Mouse (Mus musculus) lung, postnatal 0 days (tissue): ENCODE data around the gene Efna5. TPM values are rescaled to one million over a fixed set of nuclear protein-coding genes. Genes with fewer than 3 reads are reported as not detected.

Experiments
- ATAC-seq: fragments of 200-750 bp; cut with Nextera tagmentation; 2 replicates; pipeline ENCODE4 v1.8.0; 2017; ENCODE audit warnings: moderate library complexity
- DNase-seq: peaks from one replicate; pipeline ENCODE4 v3.0.0-alpha.2; 2016; ENCODE audit warnings: low spot score
- H3K27ac ChIP-seq: fragments of 300-500 bp; sonication (generic); 2 replicates; pipeline ENCODE4 v1.5.1; 2014; ENCODE audit warnings: antibody characterized with exemption, mild to moderate bottlenecking, low read length, mixed read lengths
- H3K27me3 ChIP-seq: fragments of 300-500 bp; sonication (generic); replicated peaks from 2 replicates; pipeline ENCODE4 v1.6.1; 2014; ENCODE audit warnings: low read length, mixed read lengths; ENCODE audit not compliant: insufficient read depth
- H3K36me3 ChIP-seq: fragments of 300-500 bp; sonication (generic); 2 replicates; pipeline ENCODE4 v1.6.1; 2014; ENCODE audit warnings: low read length, mixed read lengths; ENCODE audit not compliant: insufficient read depth
- H3K4me1 ChIP-seq: fragments of 300-500 bp; sonication (generic); 2 replicates; pipeline ENCODE4 v1.6.1; 2014; ENCODE audit warnings: antibody characterized with exemption, low read depth, low read length, mixed read lengths; ENCODE audit not compliant: insufficient read depth
- H3K4me2 ChIP-seq: fragments of 300-500 bp; sonication (generic); replicated peaks from 2 replicates; pipeline ENCODE4 v1.6.1; 2014; ENCODE audit warnings: low read depth, mild to moderate bottlenecking, low read length, moderate library complexity, mixed read lengths
- H3K4me3 ChIP-seq: fragments of 300-500 bp; sonication (generic); 2 replicates; pipeline ENCODE4 v1.5.1; 2014; ENCODE audit warnings: low read depth, low read length
- H3K9ac ChIP-seq: fragments of 300-500 bp; sonication (generic); replicated peaks from 2 replicates; pipeline ENCODE4 v1.6.1; 2014; ENCODE audit warnings: low read depth, mild to moderate bottlenecking
- H3K9me3 ChIP-seq: fragments of 300-500 bp; sonication (generic); 2 replicates; pipeline ENCODE4 v1.6.1; 2016; ENCODE audit warnings: low read length, mixed read lengths
- CTCF ChIP-seq: IDR thresholded peaks from 2 replicates; pipeline ENCODE4 v1.5.1; 2016; ENCODE audit warnings: antibody characterized with exemption, mild to moderate bottlenecking
- EP300 ChIP-seq: IDR thresholded peaks from 2 replicates; pipeline ENCODE4 v1.6.1; 2016; ENCODE audit warnings: antibody characterized with exemption, mild to moderate bottlenecking, control low read depth
- WGBS: fragments of 180-500 bp; shearing (Covaris S2); extraction: QIAGEN DNeasy Blood & Tissue Kit; methylation state at CpG from one replicate; pipeline ENCODE4 v1.1.7; 2014; 5-methylcytosine and 5-hydroxymethylcytosine counted together
- polyA plus RNA-seq: library from polyadenylated mRNA; unstranded; fragments of >200 nt; fragmentation: Nextera tagmentation; extraction: Ambion mirVana; gene quantifications from 2 replicates; pipeline ENCODE4 v1.2.1, GENCODE M21; 2015

The Efna5 gene
- polyA plus RNA-seq, 1 experiment from 2014 or later = 6.7 TPM

GRCm38 (mm10) chr17:62883476-62884128 lies 2.5 kb upstream of the Efna5 start:
- Histone ChIP-seq H3K27me3 (peaks cover 11% of the 10 kb centered on the region; the same call in 1 of the 2 replicates), H3K4me1 (no peaks in the 10 kb centered on the region; the same call in 1 of the 2 replicates), H3K9me3 (no peaks in the 10 kb centered on the region), H3K4me3 (peak overlapping the region; percentile 74), H3K4me2 (peak overlapping the region; percentile 98), H3K36me3 (no peaks in the 10 kb centered on the region), H3K9ac (peak overlapping the region; percentile 29; the same call in 1 of the 2 replicates), H3K27ac (peak overlapping the region; percentile 43; the same call in 1 of the 2 replicates)
- ATAC-seq = no peak
- DNase-seq = peak; percentile 23
- TF ChIP-seq EP300 = no peak
- no peak for TF ChIP-seq CTCF
- WGBS = under 1% methylated on average over 34 of the region's 34 CpGs

GRCm38 (mm10) chr17:62882726-62883475 lies 1.8 kb upstream of the Efna5 start:
- DNase-seq = peak; percentile 97
- Histone ChIP-seq H3K4me3 (peak overlapping the region; percentile 74), H3K27me3 (peaks cover 11% of the 10 kb centered on the region; the same call in 1 of the 2 replicates), H3K4me1 (no peaks in the 10 kb centered on the region; the same call in 1 of the 2 replicates), H3K9ac (peak overlapping the region; percentile 52), H3K36me3 (no peaks in the 10 kb centered on the region), H3K9me3 (no peaks in the 10 kb centered on the region), H3K27ac (peak overlapping the region; percentile 84), H3K4me2 (peak overlapping the region; percentile 98)
- ATAC-seq = peak; percentile 89
- 0% methylated on average over 24 of the region's 53 CpGs for WGBS
- no peak for TF ChIP-seq EP300
- TF ChIP-seq CTCF = no peak

GRCm38 (mm10) chr17:62881791-62882725 lies 941 bp upstream of the Efna5 start:
- no peaks in the 10 kb centered on the region for H3K9me3 ChIP-seq
- H3K36me3 ChIP-seq = no peaks in the 10 kb centered on the region
- under 1% methylated on average over 58 of the region's 58 CpGs for WGBS
- TF ChIP-seq EP300 = no peak
- TF ChIP-seq CTCF = no peak
- peak overlapping the region; percentile 52 for H3K9ac ChIP-seq
- peak overlapping the region; percentile 84 for H3K27ac ChIP-seq
- ATAC-seq (peak; percentile 22; the same call in 1 of the 2 replicates), DNase-seq (peak; percentile 78)
- H3K4me1 ChIP-seq = no peaks in the 10 kb centered on the region; the same call in 1 of the 2 replicates
- peaks cover 11% of the 10 kb centered on the region; the same call in 1 of the 2 replicates for H3K27me3 ChIP-seq
- H3K4me3 ChIP-seq = peak overlapping the region; percentile 74
- peak overlapping the region; percentile 98 for H3K4me2 ChIP-seq

GRCm38 (mm10) chr17:62880311-62881175 lies 574 bp downstream of the Efna5 start:
- under 1% methylated on average over 71 of the region's 82 CpGs for WGBS
- Histone ChIP-seq H3K4me3 (peak overlapping the region; percentile 74), H3K27me3 (peaks cover 11% of the 10 kb centered on the region; the same call in 1 of the 2 replicates), H3K36me3 (no peaks in the 10 kb centered on the region), H3K4me2 (peak overlapping the region; percentile 98), H3K27ac (no peak overlapping the region), H3K9ac (no peak overlapping the region; the same call in 1 of the 2 replicates), H3K4me1 (no peaks in the 10 kb centered on the region; the same call in 1 of the 2 replicates), H3K9me3 (no peaks in the 10 kb centered on the region)
- peak; percentile 44 for DNase-seq
- TF ChIP-seq CTCF (peak; percentile 3; the same call in 1 of the 2 replicates), EP300 (no peak)
- ATAC-seq = peak; percentile 11; the same call in 1 of the 2 replicates
